Mouse (Mus musculus): ENCODE results near the gene Dusp28. TPM values are rescaled to one million over a fixed set of nuclear protein-coding genes. Genes with fewer than 3 reads are reported as not detected.
A peak's percentile ranks its signal among the peaks of the same experiment; 100 is the strongest.

Gene Dusp28
- polyA plus RNA-seq, 1 experiment from 2014 or later = 7.4 TPM

- Histone ChIP-seq H3K9me3 (replicated peaks) (no peaks in the 10 kb centered on the region), H3K27ac (replicated peaks) (no peak overlapping the region), H3K4me2 (no peak overlapping the region), H3K9ac (no peak overlapping the region), H3K36me3 (replicated peaks) (peaks cover 3% of the 10 kb centered on the region; the same call in 1 of the 2 replicates), H3K27me3 (no peaks in the 10 kb centered on the region; the same call in 1 of the 2 replicates), H3K4me1 (replicated peaks) (peaks cover 70% of the 10 kb centered on the region), H3K4me3 (replicated peaks) (no peak overlapping the region)
- ATAC-seq (ENCODE audit: insufficient read depth) = no peak
- WGBS (ENCODE audit: insufficient replicate concordance) = 60% methylated on average over 4 of the region's 4 CpGs
Measured at GRCm38 (mm10) chr1:92909068-92909467, 2.3 kb downstream of the Dusp28 start.

- peak within 1 kb of the TSS; percentile 75 for H3K4me3 ChIP-seq (replicated peaks)
- ATAC-seq (ENCODE audit: insufficient read depth) = peak; percentile 58
- no peaks in the 10 kb centered on the region; the same call in 1 of the 2 replicates for H3K27me3 ChIP-seq
- peaks cover 15% of the 10 kb centered on the region for H3K36me3 ChIP-seq (replicated peaks)
- peak within 1 kb of the TSS; percentile 83 for H3K27ac ChIP-seq (replicated peaks)
- H3K4me1 ChIP-seq (replicated peaks) = peaks cover 74% of the 10 kb centered on the region
- under 1% methylated on average over 52 of the region's 57 CpGs for WGBS (ENCODE audit: insufficient replicate concordance)
- peak within 1 kb of the TSS; percentile 81 for H3K9ac ChIP-seq
- H3K4me2 ChIP-seq = peak within 1 kb of the TSS; percentile 94
- H3K9me3 ChIP-seq (replicated peaks) = no peaks in the 10 kb centered on the region
Measured at GRCm38 (mm10) chr1:92910239-92910885, 3.6 kb downstream of the Dusp28 start, which contains the start of gene Rnpepl1. TSS of gene Rnpepl1 (plus strand) at chr1:92910783.

GRCm38 (mm10) chr1:92910925-92911720 is 4.3 kb downstream of the Dusp28 start:
- Histone ChIP-seq H3K27me3 (no peaks in the 10 kb centered on the region), H3K4me3 (replicated peaks) (peak overlapping the region; percentile 75), H3K4me2 (peak overlapping the region; percentile 94), H3K4me1 (replicated peaks) (peaks cover 70% of the 10 kb centered on the region), H3K27ac (replicated peaks) (peak overlapping the region; percentile 83), H3K36me3 (replicated peaks) (peaks cover 23% of the 10 kb centered on the region), H3K9me3 (replicated peaks) (no peaks in the 10 kb centered on the region), H3K9ac (peak overlapping the region; percentile 81)
- WGBS (ENCODE audit: insufficient replicate concordance) = 1% methylated on average over 69 of the region's 85 CpGs
- peak; percentile 11 for ATAC-seq (ENCODE audit: insufficient read depth)

GRCm38 (mm10) chr1:92911721-92912138 is 4.9 kb downstream of the Dusp28 start:
- peak overlapping the region; percentile 81 for H3K9ac ChIP-seq
- no peaks in the 10 kb centered on the region for H3K27me3 ChIP-seq
- peak overlapping the region; percentile 75 for H3K4me3 ChIP-seq (replicated peaks)
- WGBS (ENCODE audit: insufficient replicate concordance) = 33% methylated on average over 8 of the region's 8 CpGs
- peaks cover 64% of the 10 kb centered on the region for H3K4me1 ChIP-seq (replicated peaks)
- no peak for ATAC-seq (ENCODE audit: insufficient read depth)
- peaks cover 29% of the 10 kb centered on the region for H3K36me3 ChIP-seq (replicated peaks)
- H3K27ac ChIP-seq (replicated peaks) = peak overlapping the region; percentile 83
- no peaks in the 10 kb centered on the region for H3K9me3 ChIP-seq (replicated peaks)
- peak overlapping the region; percentile 94 for H3K4me2 ChIP-seq

GRCm38 (mm10) chr1:92912286-92912685 is 5.5 kb downstream of the Dusp28 start:
- Histone ChIP-seq H3K4me2 (peak overlapping the region; percentile 94), H3K9me3 (replicated peaks) (no peaks in the 10 kb centered on the region), H3K4me1 (replicated peaks) (peaks cover 61% of the 10 kb centered on the region), H3K27ac (replicated peaks) (no peak overlapping the region), H3K9ac (peak overlapping the region; percentile 81), H3K36me3 (replicated peaks) (peaks cover 35% of the 10 kb centered on the region), H3K4me3 (replicated peaks) (peak overlapping the region; percentile 75), H3K27me3 (no peaks in the 10 kb centered on the region)
- 30% methylated on average over 1 of the region's 1 CpGs for WGBS (ENCODE audit: insufficient replicate concordance)
- ATAC-seq (ENCODE audit: insufficient read depth) = no peak

GRCm38 (mm10) chr1:92914239-92914638 is 7.5 kb downstream of the Dusp28 start:
- Histone ChIP-seq H3K27ac (replicated peaks) (no peak overlapping the region), H3K36me3 (replicated peaks) (peaks cover 54% of the 10 kb centered on the region), H3K27me3 (no peaks in the 10 kb centered on the region), H3K4me2 (no peak overlapping the region), H3K4me3 (replicated peaks) (no peak overlapping the region), H3K9ac (no peak overlapping the region), H3K4me1 (replicated peaks) (peaks cover 43% of the 10 kb centered on the region), H3K9me3 (replicated peaks) (no peaks in the 10 kb centered on the region)
- no peak for ATAC-seq (ENCODE audit: insufficient read depth)
- 80% methylated on average over 4 of the region's 4 CpGs for WGBS (ENCODE audit: insufficient replicate concordance)

GRCm38 (mm10) chr1:92914993-92915392 is 8.2 kb downstream of the Dusp28 start:
- no peak for ATAC-seq (ENCODE audit: insufficient read depth)
- H3K27ac ChIP-seq (replicated peaks) = no peak overlapping the region
- H3K36me3 ChIP-seq (replicated peaks) = peaks cover 62% of the 10 kb centered on the region
- peaks cover 37% of the 10 kb centered on the region for H3K4me1 ChIP-seq (replicated peaks)
- H3K4me2 ChIP-seq = no peak overlapping the region
- whole genome bisulfite sequencing (ENCODE audit: insufficient replicate concordance) = 88% methylated on average over 11 of the region's 11 CpGs
- H3K27me3 ChIP-seq = no peaks in the 10 kb centered on the region
- no peak overlapping the region for H3K9ac ChIP-seq
- H3K9me3 ChIP-seq (replicated peaks) = no peaks in the 10 kb centered on the region
- no peak overlapping the region for H3K4me3 ChIP-seq (replicated peaks)

GRCm38 (mm10) chr1:92916725-92917124 is 9.9 kb downstream of the Dusp28 start:
- ATAC-seq (ENCODE audit: insufficient read depth) = no peak
- Histone ChIP-seq H3K27me3 (no peaks in the 10 kb centered on the region), H3K27ac (replicated peaks) (no peak overlapping the region), H3K9me3 (replicated peaks) (no peaks in the 10 kb centered on the region), H3K36me3 (replicated peaks) (peaks cover 67% of the 10 kb centered on the region), H3K4me3 (replicated peaks) (no peak overlapping the region), H3K4me1 (replicated peaks) (peaks cover 33% of the 10 kb centered on the region), H3K9ac (no peak overlapping the region), H3K4me2 (no peak overlapping the region)
- 80% methylated on average over 9 of the region's 9 CpGs for WGBS (ENCODE audit: insufficient replicate concordance)

- Histone ChIP-seq H3K4me3 (replicated peaks) (no peak overlapping the region), H3K9ac (no peak overlapping the region), H3K27ac (replicated peaks) (no peak overlapping the region), H3K4me1 (replicated peaks) (peaks cover 17% of the 10 kb centered on the region), H3K36me3 (replicated peaks) (peaks cover 63% of the 10 kb centered on the region), H3K27me3 (no peaks in the 10 kb centered on the region), H3K4me2 (no peak overlapping the region), H3K9me3 (replicated peaks) (no peaks in the 10 kb centered on the region)
- WGBS (ENCODE audit: insufficient replicate concordance) = 93% methylated on average over 11 of the region's 11 CpGs
- no peak for ATAC-seq (ENCODE audit: insufficient read depth)
Measured at GRCm38 (mm10) chr1:92919151-92919550, 12.4 kb downstream of the Dusp28 start.

- H3K9me3 ChIP-seq (replicated peaks) = no peaks in the 10 kb centered on the region
- H3K4me2 ChIP-seq = no peak overlapping the region
- H3K36me3 ChIP-seq (replicated peaks) = peaks cover 57% of the 10 kb centered on the region
- H3K27me3 ChIP-seq = no peaks in the 10 kb centered on the region
- 71% methylated on average over 12 of the region's 12 CpGs for WGBS (ENCODE audit: insufficient replicate concordance)
- peaks cover 14% of the 10 kb centered on the region for H3K4me1 ChIP-seq (replicated peaks)
- no peak for ATAC-seq (ENCODE audit: insufficient read depth)
- H3K9ac ChIP-seq = no peak overlapping the region
- no peak overlapping the region for H3K27ac ChIP-seq (replicated peaks)
- no peak overlapping the region for H3K4me3 ChIP-seq (replicated peaks)
Measured at GRCm38 (mm10) chr1:92919775-92920174, 13.0 kb downstream of the Dusp28 start.

GRCm38 (mm10) chr1:92920474-92921200 is 13.9 kb downstream of the Dusp28 start:
- H3K27ac ChIP-seq (replicated peaks) = no peak overlapping the region
- H3K4me3 ChIP-seq (replicated peaks) = no peak overlapping the region
- no peaks in the 10 kb centered on the region for H3K27me3 ChIP-seq
- ATAC-seq (ENCODE audit: insufficient read depth) = 0 out of 2 replicates have a peak, but pooled peaks have one; percentile 17
- no peak overlapping the region for H3K9ac ChIP-seq
- H3K4me1 ChIP-seq (replicated peaks) = peaks cover 14% of the 10 kb centered on the region
- no peaks in the 10 kb centered on the region for H3K9me3 ChIP-seq (replicated peaks)
- WGBS (ENCODE audit: insufficient replicate concordance) = 48% methylated on average over 7 of the region's 7 CpGs
- H3K4me2 ChIP-seq = no peak overlapping the region
- H3K36me3 ChIP-seq (replicated peaks) = peaks cover 49% of the 10 kb centered on the region

All from liver, embryonic 15.5 days (tissue).